Mouse (Mus musculus) frontal cortex, postnatal 10 days (tissue): Measurements from ENCODE around the gene Tnfrsf12a.

ENCODE experiments used
- DNase-seq, 2 experiments: peaks; one replicate each; pipeline ENCODE4 v3.0.0; 2022; ENCODE audit warnings: low spot score in 2 of 2, mixed read lengths in 1 of 2

Tnfrsf12a gene

GRCm38 (mm10) chr17:23681086-23681485 is 3.8 kb upstream of the Tnfrsf12a start:
- DNase-seq: no peak

DNA sequence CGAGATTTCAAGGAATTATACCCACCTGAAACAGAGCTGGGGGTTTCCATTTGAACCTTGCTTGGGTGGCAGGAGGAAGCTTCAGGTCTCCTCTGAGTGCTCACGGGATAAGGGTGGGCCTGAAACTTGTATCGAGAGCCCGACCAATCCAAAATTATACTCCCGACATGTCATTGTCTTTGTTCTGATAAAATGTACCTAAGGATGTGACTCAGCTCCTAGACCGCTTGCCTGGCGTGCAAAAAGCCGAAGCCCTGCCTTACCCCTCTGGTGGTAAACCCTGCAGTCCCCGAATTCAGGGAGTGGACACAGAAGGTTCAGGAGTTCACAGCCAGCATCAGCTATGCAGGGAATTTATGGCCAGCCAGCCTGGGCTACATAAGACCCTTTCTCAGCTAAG is 3.1 kb upstream of the Tnfrsf12a start:
- DNase-seq: no peak

DNA sequence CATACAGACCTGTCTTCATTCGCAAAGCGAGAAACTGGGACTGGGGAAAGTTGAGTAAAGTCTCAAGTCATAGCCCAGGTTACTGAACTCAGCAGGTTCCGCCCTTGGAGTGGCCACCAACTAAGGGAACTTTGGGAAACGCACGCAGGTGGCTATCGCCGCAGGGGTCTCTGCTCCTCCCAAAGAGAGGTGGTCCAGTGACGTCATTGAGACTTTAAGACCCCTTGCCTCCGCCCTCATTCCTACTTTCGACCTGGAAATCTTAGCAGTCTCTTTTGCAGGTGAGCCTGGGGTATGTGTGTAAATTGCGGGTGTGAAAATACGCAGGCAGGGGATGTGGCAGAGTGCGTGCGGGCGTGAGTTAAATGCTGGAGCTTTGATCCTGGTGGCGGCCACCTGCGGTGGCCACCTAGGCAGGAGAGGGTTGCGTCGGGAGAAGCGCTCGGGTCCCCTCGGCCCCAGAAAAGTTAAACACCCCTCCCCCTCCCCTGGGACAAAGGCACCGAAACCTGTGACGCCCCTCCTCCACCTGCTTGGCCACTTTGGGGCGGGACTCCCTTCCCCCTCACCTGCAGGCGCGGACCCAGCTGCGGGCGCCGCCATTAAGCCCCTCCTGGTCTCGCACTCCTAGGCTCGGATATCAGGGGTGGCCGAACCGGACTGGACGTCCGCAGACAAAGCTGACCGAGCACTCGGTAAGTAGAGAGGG is 2.0 kb upstream of the Tnfrsf12a start, which contains the start of gene Cldn6:
Cldn6 (plus strand) TSS at position 123 of the 709 bp plus-strand sequence.
- no peak for DNase-seq

GRCm38 (mm10) chr17:23676473-23677031 is 716 bp downstream of the Tnfrsf12a start:
- DNase-seq: no peak

- DNase-seq: no peak
These were observed 1.5 kb downstream of the Tnfrsf12a start for GRCm38 (mm10) chr17:23675564-23676281.

- no peak for DNase-seq
These were observed 2.1 kb downstream of the Tnfrsf12a start for GRCm38 (mm10) chr17:23675127-23675526.

DNA sequence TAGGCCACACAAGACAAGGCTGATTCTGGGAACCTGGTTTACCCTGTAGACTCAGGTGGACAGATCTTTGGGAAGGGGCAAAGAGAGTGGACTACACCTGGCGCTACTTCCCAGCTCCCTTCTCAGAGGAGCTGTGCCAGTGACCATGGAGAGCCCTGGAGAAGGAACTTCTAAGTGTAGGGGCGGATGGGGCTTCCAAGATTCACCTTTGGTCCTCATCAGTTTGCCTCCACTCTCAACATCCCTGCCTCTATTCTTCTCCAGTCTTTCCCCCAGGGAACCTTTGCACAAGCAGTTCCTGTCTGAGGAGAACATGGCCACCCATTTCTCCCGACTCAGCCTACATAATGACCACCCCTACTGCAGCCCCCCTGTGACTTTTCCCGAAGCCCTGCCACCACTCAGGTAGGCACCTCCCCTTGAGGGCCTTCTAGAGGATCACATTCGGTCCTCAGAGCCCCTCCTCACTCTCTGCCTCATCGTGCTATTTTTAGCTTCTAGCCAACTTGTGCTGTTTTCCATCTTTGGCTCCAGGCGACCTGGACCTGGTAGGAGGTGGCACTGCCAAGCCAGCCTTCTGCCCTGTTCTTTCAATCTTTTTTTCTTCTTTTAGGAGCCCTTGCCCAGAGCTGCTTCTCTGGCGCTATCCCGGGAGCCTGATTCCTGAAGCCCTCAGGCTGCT is 2.9 kb downstream of the Tnfrsf12a start:
- DNase-seq: no peak

GRCm38 (mm10) chr17:23673424-23674073 is 3.7 kb downstream of the Tnfrsf12a start, which contains the start of the genes Hcfc1r1 and Thoc6:
Hcfc1r1 (plus strand) TSS chr17:23673596.
Thoc6 (minus strand) TSS chr17:23673882.
- DNase-seq: peak; percentile 93

DNA sequence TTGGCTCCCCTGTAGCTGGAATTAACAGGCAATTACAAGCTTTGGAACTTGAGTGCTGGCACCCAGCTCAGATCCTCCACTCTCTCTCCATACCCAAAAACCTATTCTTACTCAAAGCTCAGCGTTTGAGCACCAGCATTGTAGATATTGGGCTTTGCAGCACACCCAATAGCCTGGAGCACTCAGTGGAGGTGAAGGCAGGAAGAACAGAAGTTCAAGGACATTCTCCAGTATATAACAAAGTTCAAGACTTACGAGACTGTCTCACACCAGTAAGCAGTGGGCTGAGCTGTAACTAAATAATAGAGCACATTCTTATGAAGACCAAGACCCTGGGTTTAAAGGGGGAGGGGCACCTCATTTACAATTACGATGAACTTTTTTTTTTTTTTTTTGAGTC is 4.5 kb downstream of the Tnfrsf12a start:
- no peak for DNase-seq

- DNase-seq: no peak
These were observed 5.7 kb downstream of the Tnfrsf12a start for GRCm38 (mm10) chr17:23671519-23671918.

DNA sequence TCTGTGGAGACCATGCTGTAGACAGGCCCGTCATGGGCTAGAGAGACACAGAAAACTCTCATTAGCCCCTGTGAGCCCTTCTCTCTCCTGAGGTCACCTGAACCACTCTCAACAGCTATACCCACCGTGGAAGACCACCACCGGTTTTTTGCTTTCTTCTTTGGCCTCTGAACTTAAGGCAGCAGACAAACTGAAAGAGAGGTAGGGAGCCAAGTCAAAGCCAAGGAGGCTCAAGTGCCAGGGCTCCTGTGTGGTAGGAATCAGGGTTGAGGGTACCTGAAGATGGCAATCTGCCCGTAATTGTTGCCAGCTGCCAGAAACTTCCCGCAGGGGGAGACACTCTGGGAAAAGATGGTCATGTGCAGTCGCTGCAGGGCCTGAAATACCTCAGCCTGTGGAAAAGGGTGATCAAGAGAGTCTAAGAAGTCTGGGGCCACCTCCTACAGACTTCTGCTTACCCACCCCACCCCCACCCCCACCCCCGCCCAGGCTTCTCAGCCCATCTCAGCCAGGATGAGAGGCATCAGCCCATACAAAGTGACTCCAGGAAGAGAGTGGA is 6.7 kb downstream of the Tnfrsf12a start:
- DNase-seq: no peak

DNA sequence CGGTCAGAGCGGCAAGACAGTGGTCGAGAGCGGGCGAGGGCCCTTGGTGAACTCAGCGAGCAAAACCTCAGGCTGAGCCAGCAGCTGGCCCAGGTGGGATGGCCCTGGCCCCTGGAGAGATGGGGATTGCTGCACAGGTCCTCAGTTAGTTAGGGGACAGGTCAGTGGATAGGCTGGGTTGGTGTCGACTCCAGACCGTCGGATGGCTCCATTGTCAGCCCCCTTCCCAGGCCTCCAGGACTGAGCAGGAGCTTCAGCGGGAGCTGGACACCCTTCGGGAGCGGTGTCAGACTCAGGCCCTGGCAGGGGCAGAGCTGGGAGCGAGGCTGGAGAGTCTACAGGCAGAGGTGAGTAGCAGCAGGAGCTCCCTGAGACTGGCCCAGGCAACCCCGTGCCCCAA is 11.8 kb downstream of the Tnfrsf12a start:
- DNase-seq: no peak

- no peak for DNase-seq
These were observed 12.7 kb downstream of the Tnfrsf12a start for GRCm38 (mm10) chr17:23664556-23665021.

- DNase-seq: no peak
These were observed 15.7 kb downstream of the Tnfrsf12a start for GRCm38 (mm10) chr17:23661526-23661925.

DNA sequence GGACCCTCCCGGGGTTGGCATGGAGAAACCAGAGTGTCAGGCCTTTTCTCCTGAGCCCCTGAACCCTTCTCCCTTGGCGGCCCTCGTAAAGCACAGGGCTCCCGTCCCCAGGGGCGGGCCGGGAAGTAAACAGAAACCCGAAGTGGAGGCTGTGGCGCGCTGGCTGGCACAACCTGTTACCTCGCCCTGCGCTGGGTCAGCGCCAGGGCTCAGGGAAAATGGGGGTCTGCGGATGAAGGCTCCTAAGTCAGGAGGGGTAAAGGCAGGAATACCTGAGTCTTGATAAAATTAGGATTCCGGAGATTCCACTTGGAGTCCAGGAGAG is 16.4 kb downstream of the Tnfrsf12a start:
- DNase-seq: no peak

DNA sequence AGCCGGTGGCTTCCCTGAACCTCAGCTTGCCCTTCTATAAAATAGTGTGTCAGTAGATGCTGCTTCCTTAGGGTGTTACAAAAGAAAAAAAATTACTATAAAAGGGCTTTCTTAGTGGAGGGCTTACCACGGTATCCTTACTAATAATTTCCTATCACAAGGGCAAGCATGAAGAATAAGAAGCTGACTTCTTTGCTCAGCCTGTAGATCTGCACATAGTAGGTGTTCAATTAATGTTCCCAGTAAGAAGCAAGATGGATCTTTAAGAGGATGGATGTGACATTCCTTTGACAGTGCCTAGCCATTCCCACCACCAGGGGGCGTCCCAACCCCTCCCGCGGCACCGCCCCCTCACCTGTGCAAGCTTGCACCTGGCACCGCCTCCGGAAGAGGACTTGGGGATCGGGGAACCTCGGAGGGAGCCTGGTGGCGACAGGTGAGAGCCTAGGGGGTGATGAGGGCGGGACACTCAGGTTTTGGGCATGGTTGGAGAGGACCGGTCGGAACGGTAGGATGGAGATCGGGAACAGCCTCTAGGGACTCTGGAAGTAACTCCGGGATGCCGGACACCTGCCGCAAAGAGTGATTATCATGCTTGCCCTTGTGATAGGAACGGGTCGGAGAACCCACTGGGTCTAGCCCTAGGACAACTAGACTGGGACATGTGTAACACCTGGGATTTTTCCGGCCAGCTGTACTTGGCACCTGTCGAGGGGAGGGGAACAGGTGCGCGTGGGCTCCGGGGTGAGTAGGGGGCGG is 17.0 kb downstream of the Tnfrsf12a start, which contains the start of gene Bicdl2:
Bicdl2 (plus strand) TSS at position 390 of the 759 bp plus-strand sequence.
- DNase-seq: no peak

- no peak for DNase-seq
These were observed 18.8 kb downstream of the Tnfrsf12a start for GRCm38 (mm10) chr17:23658450-23658849.

DNA sequence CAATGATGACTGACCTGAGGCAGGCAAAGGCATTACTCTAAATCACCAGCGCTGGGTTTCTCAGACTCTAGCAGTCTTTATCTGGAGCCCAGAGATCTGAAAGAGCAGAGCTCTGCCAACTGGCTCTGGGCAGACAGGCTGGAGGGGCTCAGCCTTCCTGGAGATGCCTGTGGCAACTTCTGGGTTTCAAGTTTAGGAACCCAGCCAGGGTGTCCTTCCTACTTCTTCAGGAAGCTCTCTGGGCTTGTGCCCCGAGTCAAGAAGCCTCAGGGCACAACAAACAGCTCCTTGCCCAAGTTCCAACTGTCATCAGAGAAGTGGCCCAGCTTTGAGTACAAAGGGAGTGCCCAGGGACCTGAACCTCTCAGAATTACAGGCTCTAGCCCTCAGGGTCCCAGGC is 22.9 kb downstream of the Tnfrsf12a start:
- no peak for DNase-seq

GRCm38 (mm10) chr17:23654001-23654400 is 23.3 kb downstream of the Tnfrsf12a start:
- no peak for DNase-seq

DNA sequence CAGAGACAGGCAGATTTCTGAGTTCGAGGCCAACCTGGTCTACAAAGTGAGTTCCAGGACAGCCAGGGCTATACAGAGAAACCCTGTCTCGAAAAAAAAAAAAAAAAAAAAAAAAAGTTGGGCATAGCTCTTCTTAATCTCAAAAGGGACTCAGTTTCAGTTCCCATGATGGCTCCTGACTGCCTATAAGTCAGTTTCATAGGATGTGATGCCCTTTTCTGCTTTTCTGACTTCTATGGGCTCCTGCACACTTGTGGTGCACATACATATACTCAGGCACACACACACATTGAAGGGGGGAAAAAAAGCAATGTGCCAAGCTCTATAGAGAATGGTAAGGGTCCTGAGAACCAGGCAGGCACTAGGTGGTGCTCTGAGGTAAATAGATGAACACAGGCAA is 23.9 kb downstream of the Tnfrsf12a start:
- DNase-seq: no peak
